Mouse (Mus musculus): ENCODE measurements around the gene Ube2cbp. TPM values are rescaled to one million over a fixed set of nuclear protein-coding genes. Genes with fewer than 3 reads are reported as not detected.

Ube2cbp gene
- polyA plus RNA-seq, 1 experiment from 2014 or later = 5.6 TPM

DNA sequence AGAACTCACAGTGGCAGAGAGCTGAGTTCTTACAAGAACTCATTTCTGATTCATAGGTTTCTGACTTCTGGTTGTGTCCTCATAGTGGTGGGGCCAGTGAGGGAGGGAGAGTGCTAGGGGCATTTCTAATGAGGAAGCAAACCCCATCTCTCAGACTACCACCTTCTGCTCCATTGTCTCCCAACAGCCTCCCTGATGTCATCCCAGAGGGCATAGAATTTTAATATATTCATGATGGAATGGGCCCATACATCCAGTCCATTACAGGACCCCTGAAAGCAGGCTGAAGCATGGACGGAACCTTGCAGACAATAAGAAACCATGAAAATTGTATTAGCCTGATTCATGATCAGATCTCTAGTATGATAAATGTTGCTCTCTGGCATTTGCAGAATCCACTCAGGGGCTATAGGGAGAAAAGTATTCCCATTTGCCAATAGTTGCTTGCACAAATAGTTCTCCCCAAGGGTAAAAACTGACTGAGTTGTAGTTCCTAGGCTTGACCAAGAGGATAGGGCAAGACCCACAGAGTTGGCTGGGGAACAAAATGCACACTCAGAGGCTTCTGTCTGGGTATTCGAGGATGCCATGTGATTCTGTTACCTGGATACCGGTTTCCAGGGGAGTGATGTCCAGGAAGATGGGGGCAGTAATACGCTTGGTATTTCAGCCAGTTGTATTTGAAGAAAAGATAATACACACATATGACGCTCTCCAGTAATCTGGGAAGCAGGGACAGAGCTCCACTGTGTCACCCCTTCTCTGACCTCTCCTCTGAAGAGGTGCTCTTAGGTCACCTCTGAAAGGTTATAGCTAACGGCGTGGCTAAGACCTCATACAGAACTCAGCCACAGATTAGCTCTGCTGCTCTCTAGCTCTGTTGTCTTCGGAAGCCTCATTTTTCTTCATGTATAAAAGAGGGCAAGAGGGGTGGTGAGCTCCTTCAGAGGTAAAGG is 167.8 kb downstream of the Ube2cbp start:
- H3K4me1 ChIP-seq (replicated peaks; ENCODE audit: control insufficient read depth, insufficient read depth, low read length) = no peaks in the 10 kb centered on the region
- no peak overlapping the region for H3K9ac ChIP-seq (ENCODE audit: low read length)
- WGBS = 73% methylated on average over 8 of the region's 8 CpGs
- H3K27me3 ChIP-seq (replicated peaks; ENCODE audit: control insufficient read depth, insufficient read depth, low read length) = no peaks in the 10 kb centered on the region
- no peaks in the 10 kb centered on the region for H3K36me3 ChIP-seq (ENCODE audit: control insufficient read depth, insufficient read depth, low read length)
- H3K9me3 ChIP-seq (ENCODE audit: control insufficient read depth, low read length) = no peaks in the 10 kb centered on the region
- ATAC-seq (replicated peaks; ENCODE audit: low FRiP score, low TSS enrichment, low read depth) (no peak), DNase-seq (ENCODE audit: low spot score) (no peak)
- H3K4me2 ChIP-seq (ENCODE audit: low read length) = no peak overlapping the region
- no peak overlapping the region for H3K4me3 ChIP-seq (ENCODE audit: low read depth, low read length)
- H3K27ac ChIP-seq (ENCODE audit: low read depth) = no peak overlapping the region

DNA sequence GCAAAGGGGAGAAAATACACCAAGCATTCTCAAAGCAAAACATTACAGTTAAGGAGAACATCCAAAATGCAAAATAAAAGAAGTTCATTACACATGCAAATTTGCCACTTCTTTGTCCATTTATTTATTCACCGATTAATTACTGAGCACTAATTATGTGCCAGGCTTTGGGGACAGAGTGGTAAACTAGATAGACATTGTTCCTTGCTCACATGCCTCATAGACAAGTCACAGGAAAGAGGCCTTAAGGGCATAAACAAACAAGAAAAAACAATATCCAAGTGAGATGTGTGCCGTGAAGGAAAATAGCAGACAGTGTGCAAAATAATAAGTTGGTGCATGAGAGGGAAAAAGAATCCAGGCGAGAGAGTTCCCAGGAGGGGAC is 177.2 kb downstream of the Ube2cbp start:
- Histone ChIP-seq H3K27ac (ENCODE audit: low read depth) (no peak overlapping the region), H3K27me3 (replicated peaks; ENCODE audit: control insufficient read depth, insufficient read depth, low read length) (no peaks in the 10 kb centered on the region), H3K9me3 (ENCODE audit: control insufficient read depth, low read length) (0 out of 2 replicates have a peak, but pooled peaks cover 7% of the 10 kb centered on the region), H3K9ac (ENCODE audit: low read length) (no peak overlapping the region), H3K36me3 (ENCODE audit: control insufficient read depth, insufficient read depth, low read length) (no peaks in the 10 kb centered on the region), H3K4me1 (replicated peaks; ENCODE audit: control insufficient read depth, insufficient read depth, low read length) (no peaks in the 10 kb centered on the region), H3K4me3 (ENCODE audit: low read depth, low read length) (no peak overlapping the region), H3K4me2 (ENCODE audit: low read length) (no peak overlapping the region)
- WGBS = 79% methylated on average over 3 of the region's 3 CpGs
- ATAC-seq (replicated peaks; ENCODE audit: low FRiP score, low TSS enrichment, low read depth) = no peak
- DNase-seq (ENCODE audit: low spot score) = no peak

DNA sequence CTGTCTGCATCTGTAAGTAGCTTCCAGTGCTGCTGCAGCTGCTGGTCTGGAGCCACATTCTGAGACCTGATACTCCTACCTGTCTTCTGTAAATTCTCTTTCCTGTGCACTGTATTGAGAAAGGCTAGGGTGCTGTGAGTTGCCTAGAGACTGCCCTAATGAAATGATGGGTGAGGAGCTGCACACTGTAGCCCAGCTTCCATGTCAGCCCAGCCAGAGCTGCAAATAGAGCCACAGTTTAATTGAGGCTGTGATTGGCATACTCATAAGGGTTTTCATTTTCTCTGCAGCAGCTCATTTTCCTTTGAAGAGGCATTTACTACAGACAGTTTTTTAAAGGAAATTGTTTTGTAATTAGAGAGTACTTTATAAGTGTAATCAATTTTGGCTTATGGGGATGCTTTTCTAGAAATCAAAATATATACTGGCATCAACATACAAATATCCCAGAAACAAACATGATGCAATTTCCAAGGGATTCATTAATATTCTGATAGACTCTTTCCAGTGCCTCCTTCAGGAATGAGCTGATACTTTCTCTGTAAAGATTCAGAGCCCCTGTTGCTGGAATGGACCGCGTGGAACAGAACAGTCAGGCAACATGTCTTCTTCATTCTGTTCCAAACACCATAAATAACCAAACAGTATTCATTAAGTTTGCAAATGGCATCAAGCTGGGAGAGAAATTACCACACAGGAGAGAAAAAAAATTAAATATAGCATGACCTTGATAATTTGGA is 177.8 kb downstream of the Ube2cbp start:
- DNase-seq (ENCODE audit: low spot score) = no peak
- Histone ChIP-seq H3K36me3 (ENCODE audit: control insufficient read depth, insufficient read depth, low read length) (no peaks in the 10 kb centered on the region), H3K9ac (ENCODE audit: low read length) (no peak overlapping the region), H3K9me3 (ENCODE audit: control insufficient read depth, low read length) (0 out of 2 replicates have a peak, but pooled peaks cover 7% of the 10 kb centered on the region), H3K4me3 (ENCODE audit: low read depth, low read length) (no peak overlapping the region), H3K4me2 (ENCODE audit: low read length) (no peak overlapping the region), H3K27ac (ENCODE audit: low read depth) (no peak overlapping the region), H3K4me1 (replicated peaks; ENCODE audit: control insufficient read depth, insufficient read depth, low read length) (no peaks in the 10 kb centered on the region), H3K27me3 (replicated peaks; ENCODE audit: control insufficient read depth, insufficient read depth, low read length) (no peaks in the 10 kb centered on the region)
- no peak for ATAC-seq (replicated peaks; ENCODE audit: low FRiP score, low TSS enrichment, low read depth)
- 93% methylated on average over 2 of the region's 2 CpGs for WGBS

DNA sequence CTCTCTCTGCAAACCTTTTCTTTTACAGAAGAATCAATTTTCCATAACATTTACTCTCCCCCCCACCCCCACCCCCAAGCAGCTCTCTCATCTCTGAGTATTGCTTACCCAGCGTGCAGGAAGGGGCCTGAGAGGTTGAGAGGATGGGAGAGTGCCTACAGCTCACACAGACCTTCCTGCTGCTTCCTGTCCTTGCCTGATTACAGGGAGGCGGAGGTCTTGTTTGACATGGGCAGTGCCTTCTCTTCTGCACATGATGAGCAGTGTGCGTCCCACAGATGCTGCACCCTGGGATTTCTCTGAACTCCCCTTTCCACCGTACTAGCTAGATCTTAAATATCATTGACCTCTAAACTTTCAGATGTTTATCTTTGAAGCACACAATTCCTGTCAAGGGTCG is 182.2 kb downstream of the Ube2cbp start:
- no peak for DNase-seq (ENCODE audit: low spot score)
- 0 out of 2 replicates have a peak, but pooled peaks cover 7% of the 10 kb centered on the region for H3K9me3 ChIP-seq (ENCODE audit: control insufficient read depth, low read length)
- no peak overlapping the region for H3K27ac ChIP-seq (ENCODE audit: low read depth)
- no peak overlapping the region for H3K4me3 ChIP-seq (ENCODE audit: low read depth, low read length)
- 46% methylated on average over 5 of the region's 5 CpGs for WGBS
- ATAC-seq (replicated peaks; ENCODE audit: low FRiP score, low TSS enrichment, low read depth) = no peak
- no peaks in the 10 kb centered on the region for H3K4me1 ChIP-seq (replicated peaks; ENCODE audit: control insufficient read depth, insufficient read depth, low read length)
- no peak overlapping the region for H3K9ac ChIP-seq (ENCODE audit: low read length)
- no peaks in the 10 kb centered on the region for H3K36me3 ChIP-seq (ENCODE audit: control insufficient read depth, insufficient read depth, low read length)
- no peak overlapping the region for H3K4me2 ChIP-seq (ENCODE audit: low read length)
- H3K27me3 ChIP-seq (replicated peaks; ENCODE audit: control insufficient read depth, insufficient read depth, low read length) = no peaks in the 10 kb centered on the region

DNA sequence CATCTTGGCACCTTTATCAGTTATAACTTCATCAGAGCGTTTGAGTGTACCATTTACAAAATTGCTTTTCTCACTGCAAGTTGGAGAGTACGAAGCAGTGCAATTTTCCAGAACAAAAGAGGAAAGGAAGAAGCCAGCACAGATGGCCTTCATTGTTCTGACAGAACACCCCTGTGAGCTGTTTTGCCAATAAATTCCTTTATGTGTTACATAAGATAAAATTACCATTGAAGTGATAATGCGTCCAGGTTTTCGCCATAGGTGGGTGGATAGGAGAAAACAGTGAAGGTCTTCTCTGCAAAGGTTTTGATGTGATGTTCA is 183.6 kb downstream of the Ube2cbp start:
- Histone ChIP-seq H3K9ac (ENCODE audit: low read length) (no peak overlapping the region), H3K27me3 (replicated peaks; ENCODE audit: control insufficient read depth, insufficient read depth, low read length) (no peaks in the 10 kb centered on the region), H3K4me1 (replicated peaks; ENCODE audit: control insufficient read depth, insufficient read depth, low read length) (no peaks in the 10 kb centered on the region), H3K4me2 (ENCODE audit: low read length) (no peak overlapping the region), H3K9me3 (ENCODE audit: control insufficient read depth, low read length) (0 out of 2 replicates have a peak, but pooled peaks cover 7% of the 10 kb centered on the region), H3K27ac (ENCODE audit: low read depth) (no peak overlapping the region), H3K4me3 (ENCODE audit: low read depth, low read length) (no peak overlapping the region), H3K36me3 (ENCODE audit: control insufficient read depth, insufficient read depth, low read length) (no peaks in the 10 kb centered on the region)
- no peak for DNase-seq (ENCODE audit: low spot score)
- no peak for ATAC-seq (replicated peaks; ENCODE audit: low FRiP score, low TSS enrichment, low read depth)
- 68% methylated on average over 4 of the region's 4 CpGs for WGBS

DNA sequence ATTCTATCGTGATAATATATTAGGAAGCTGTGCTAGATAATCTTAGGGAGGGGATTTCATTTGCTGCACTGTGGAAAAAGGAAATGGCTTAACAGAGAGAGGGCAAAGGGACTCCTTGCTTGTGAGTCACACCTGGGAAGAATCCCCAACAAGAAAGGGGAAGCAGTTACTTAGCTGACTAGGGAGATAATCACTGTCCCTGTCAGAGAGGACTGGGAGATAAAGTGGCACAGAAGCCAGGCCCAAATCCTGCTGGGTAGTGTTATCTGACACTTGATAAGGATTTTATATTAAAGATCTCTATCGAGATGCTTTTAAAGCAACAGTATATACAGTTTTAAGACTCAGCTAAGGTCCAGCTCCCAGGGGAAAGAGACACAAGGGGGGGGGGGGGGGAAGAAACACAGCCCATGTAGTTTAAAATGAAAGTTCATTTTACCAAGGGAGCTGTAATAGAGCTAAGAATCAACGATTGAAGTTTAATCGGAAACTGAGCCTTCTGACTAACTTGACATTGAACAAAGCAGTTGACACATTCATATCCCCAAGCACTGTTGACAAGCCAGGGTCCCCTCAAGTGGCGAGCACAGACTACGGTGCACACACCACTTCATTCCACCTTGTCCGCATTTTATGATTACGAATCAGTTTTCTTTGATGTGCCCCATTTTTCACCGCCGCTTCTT is 184.1 kb downstream of the Ube2cbp start:
- Histone ChIP-seq H3K4me3 (ENCODE audit: low read depth, low read length) (no peak overlapping the region), H3K27ac (ENCODE audit: low read depth) (no peak overlapping the region), H3K4me1 (replicated peaks; ENCODE audit: control insufficient read depth, insufficient read depth, low read length) (no peaks in the 10 kb centered on the region), H3K27me3 (replicated peaks; ENCODE audit: control insufficient read depth, insufficient read depth, low read length) (no peaks in the 10 kb centered on the region), H3K36me3 (ENCODE audit: control insufficient read depth, insufficient read depth, low read length) (no peaks in the 10 kb centered on the region), H3K4me2 (ENCODE audit: low read length) (no peak overlapping the region), H3K9me3 (ENCODE audit: control insufficient read depth, low read length) (0 out of 2 replicates have a peak, but pooled peaks cover 6% of the 10 kb centered on the region), H3K9ac (ENCODE audit: low read length) (no peak overlapping the region)
- ATAC-seq (replicated peaks; ENCODE audit: low FRiP score, low TSS enrichment, low read depth) = no peak
- 88% methylated on average over 10 of the region's 10 CpGs for WGBS
- DNase-seq (ENCODE audit: low spot score) = no peak

DNA sequence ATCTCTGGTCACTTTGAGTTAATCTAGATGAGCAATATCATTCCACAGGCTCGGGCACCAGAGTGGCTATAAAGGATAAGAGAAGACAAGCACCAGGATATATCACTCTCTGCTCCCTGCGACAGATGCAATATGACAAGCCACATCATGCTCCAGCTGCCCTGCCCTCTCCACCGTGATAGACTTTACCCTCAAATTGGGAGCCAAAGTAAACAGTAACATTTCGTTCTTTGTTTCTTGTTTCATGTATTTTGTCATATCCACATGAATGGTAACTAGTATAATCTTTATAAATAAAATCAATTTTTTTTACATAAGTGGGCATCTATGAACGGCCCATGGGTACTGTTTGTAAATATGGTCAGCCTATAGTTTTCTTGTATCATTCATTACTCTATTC is 195.2 kb downstream of the Ube2cbp start:
- DNase-seq (ENCODE audit: low spot score) = no peak
- Histone ChIP-seq H3K27me3 (replicated peaks; ENCODE audit: control insufficient read depth, insufficient read depth, low read length) (no peaks in the 10 kb centered on the region), H3K4me1 (replicated peaks; ENCODE audit: control insufficient read depth, insufficient read depth, low read length) (no peaks in the 10 kb centered on the region), H3K36me3 (ENCODE audit: control insufficient read depth, insufficient read depth, low read length) (no peaks in the 10 kb centered on the region), H3K4me2 (ENCODE audit: low read length) (no peak overlapping the region), H3K4me3 (ENCODE audit: low read depth, low read length) (no peak overlapping the region), H3K9ac (ENCODE audit: low read length) (no peak overlapping the region), H3K9me3 (ENCODE audit: control insufficient read depth, low read length) (no peaks in the 10 kb centered on the region), H3K27ac (ENCODE audit: low read depth) (no peak overlapping the region)
- ATAC-seq (replicated peaks; ENCODE audit: low FRiP score, low TSS enrichment, low read depth) = no peak
- 84% methylated on average over 5 of the region's 5 CpGs for WGBS

DNA sequence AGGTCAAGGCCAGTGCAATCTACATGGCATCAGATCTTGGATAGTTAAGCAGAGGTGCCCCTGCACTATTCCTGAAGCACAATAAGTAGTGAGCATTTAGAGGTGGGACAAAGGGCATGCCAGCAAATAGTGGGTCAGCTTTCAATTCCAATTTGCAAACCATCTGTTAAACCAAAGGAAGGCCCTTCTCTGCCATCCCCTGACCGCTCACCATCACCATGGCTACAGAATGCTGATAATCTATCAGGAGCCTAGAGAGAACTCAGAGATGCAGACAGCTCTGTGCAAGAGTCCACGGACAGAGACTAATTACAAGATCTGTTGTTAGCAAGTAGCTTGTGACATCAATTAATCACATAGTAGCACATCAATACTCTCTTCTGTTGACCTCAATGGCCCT is 198.1 kb downstream of the Ube2cbp start:
- 43% methylated on average over 2 of the region's 2 CpGs for WGBS
- no peaks in the 10 kb centered on the region for H3K27me3 ChIP-seq (replicated peaks; ENCODE audit: control insufficient read depth, insufficient read depth, low read length)

More for the DNA sequence above, 198.1 kb downstream of the Ube2cbp start:
- DNase-seq (ENCODE audit: low spot score) = no peak
- no peaks in the 10 kb centered on the region for H3K36me3 ChIP-seq (ENCODE audit: control insufficient read depth, insufficient read depth, low read length)
- H3K4me2 ChIP-seq (ENCODE audit: low read length) = no peak overlapping the region
- H3K27ac ChIP-seq (ENCODE audit: low read depth) = no peak overlapping the region
- no peak for ATAC-seq (replicated peaks; ENCODE audit: low FRiP score, low TSS enrichment, low read depth)
- no peaks in the 10 kb centered on the region for H3K4me1 ChIP-seq (replicated peaks; ENCODE audit: control insufficient read depth, insufficient read depth, low read length)
- no peak overlapping the region for H3K4me3 ChIP-seq (ENCODE audit: low read depth, low read length)
- H3K9me3 ChIP-seq (ENCODE audit: control insufficient read depth, low read length) = no peaks in the 10 kb centered on the region
- H3K9ac ChIP-seq (ENCODE audit: low read length) = no peak overlapping the region

Data from intestine, embryonic 14.5 days (tissue).